Mouse (Mus musculus) lung, postnatal 0 days (tissue): Measurements from ENCODE around the gene Mcl1.

ENCODE experiments used
- CTCF ChIP-seq: IDR thresholded peaks from 2 replicates; pipeline ENCODE4 v1.5.1; 2016; ENCODE audit warnings: antibody characterized with exemption, mild to moderate bottlenecking
- EP300 ChIP-seq: IDR thresholded peaks from 2 replicates; pipeline ENCODE4 v1.6.1; 2016; ENCODE audit warnings: antibody characterized with exemption, mild to moderate bottlenecking, control low read depth

- TF ChIP-seq CTCF (peak; percentile 48), EP300 (no peak)
These were observed 24.3 kb downstream of the Mcl1 start for GRCm38 (mm10) chr3:95682878-95683277.
